Mouse (Mus musculus): ENCODE data around the gene Dlst. TPM values are rescaled to one million over a fixed set of nuclear protein-coding genes. Genes with fewer than 3 reads are reported as not detected.

Dlst gene
- total RNA-seq, 4 experiments from 2014 or later, result 145 to 175 (median 158) TPM

DNA sequence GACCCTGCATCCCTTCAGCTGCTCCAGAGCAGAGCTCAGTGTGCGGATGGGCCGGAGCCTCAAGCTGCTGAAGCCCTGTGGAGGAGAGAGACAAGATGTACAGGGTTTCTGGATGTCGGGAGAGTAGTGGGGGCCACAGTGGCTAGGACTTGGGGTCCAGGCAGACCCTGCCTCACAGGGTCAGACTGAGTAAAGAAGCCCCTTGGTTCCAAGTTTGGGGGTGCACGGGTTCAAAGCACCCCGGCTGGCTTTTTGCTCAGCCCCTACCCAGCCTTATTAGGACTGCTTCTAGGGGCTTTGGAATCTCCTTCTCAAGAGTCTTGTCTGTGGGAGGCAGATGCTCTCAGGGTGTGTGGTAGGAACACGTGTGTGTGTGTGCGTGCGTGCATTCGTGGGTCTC, 36.2 kb downstream of the Dlst start:
- DNase-seq (ENCODE audit: low spot score in 2 of 2), result no peak

- no peak for DNase-seq (ENCODE audit: low spot score in 2 of 2)
Observed at GRCm38 (mm10) chr12:85150321-85151001, 39.8 kb downstream of the Dlst start.

DNA sequence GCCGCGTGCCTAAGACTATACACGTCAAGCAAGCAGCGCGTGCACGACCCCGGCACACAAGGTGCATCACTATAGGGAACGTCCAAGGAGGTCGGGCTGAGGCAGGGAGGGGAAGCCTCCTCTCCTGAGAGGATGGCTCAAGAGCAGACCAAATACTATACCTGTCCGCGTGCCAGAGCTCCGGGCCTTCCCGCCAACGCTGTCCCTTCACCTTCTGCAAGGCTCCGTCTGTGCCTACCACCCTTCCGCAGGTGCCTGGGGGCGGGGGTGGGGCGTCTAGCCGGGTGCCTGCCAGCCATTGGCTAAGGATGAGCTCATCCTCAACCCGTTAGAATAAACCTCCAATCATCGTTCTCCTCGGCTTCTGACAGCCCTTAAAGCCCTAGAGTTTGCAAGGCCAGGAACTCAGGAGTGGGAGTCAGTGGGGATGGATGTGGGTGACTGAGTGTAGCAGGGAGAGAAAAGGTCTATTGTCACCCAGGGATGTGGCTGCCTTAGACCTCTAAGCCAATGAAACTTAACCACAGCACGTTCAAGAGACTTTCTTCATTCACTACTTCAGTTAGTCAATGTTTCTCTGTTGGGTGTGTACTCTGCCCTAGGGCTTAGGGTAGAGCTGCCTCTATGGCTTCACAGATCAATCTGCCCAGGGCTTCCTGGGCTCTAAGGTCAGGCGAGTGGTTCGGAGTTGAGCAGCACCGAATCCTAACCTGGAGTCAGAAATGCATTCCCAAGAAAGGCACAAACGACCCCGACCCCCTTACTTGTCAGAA, 40.6 kb downstream of the Dlst start, which contains the start of gene Rps6kl1:
Gene Rps6kl1, minus strand, starts transcription at position 263 of the 773 bp plus-strand sequence.
- peak; percentile 77 to 82 for DNase-seq (ENCODE audit: low spot score in 2 of 2)

DNA sequence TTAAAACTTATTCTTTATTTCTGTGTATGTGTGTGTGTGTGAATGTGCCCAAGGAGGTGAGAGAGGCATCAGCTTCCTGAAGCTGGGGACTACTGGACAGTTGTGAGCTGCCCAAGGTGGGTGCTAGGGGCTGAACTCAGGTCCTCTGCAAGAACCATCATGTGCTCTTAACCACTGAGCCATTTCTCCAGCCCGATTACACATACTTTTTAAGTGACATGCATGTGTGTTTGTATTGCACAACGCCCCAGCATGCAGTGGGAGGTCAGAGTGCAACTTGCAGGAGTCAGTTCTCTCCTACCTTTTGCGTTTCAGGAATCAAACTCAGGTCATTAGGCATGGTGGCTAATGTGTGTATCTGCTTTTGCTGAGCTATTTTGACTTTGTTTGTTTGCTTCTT, 42.4 kb downstream of the Dlst start:
- DNase-seq (ENCODE audit: low spot score in 2 of 2), result no peak

- no peak for DNase-seq (ENCODE audit: low spot score in 2 of 2)
Observed at GRCm38 (mm10) chr12:85156324-85156723, 45.7 kb downstream of the Dlst start.

GRCm38 (mm10) chr12:85157797-85158460, 47.3 kb downstream of the Dlst start:
- no peak for DNase-seq (ENCODE audit: low spot score in 2 of 2)

DNA sequence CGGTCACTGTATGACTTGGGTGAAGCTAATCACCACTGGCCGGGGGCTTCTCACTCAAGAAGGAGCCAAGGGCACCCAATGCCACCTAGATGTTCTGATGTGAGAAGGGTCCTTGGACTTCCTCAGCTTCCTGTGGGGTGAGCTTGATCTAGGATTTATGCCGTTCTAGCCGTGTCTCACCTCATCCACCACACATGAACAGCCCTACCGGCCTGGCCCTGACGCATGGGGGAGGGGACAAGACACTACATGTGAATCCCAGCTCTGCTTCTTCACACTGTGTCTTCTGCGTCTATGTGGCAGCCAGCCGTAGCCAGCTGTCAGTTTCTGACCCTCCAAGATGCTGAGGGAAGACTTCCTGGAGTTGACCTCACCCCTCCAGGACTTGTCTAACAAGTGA, 48.2 kb downstream of the Dlst start:
- no peak for DNase-seq (ENCODE audit: low spot score in 2 of 2)

DNA sequence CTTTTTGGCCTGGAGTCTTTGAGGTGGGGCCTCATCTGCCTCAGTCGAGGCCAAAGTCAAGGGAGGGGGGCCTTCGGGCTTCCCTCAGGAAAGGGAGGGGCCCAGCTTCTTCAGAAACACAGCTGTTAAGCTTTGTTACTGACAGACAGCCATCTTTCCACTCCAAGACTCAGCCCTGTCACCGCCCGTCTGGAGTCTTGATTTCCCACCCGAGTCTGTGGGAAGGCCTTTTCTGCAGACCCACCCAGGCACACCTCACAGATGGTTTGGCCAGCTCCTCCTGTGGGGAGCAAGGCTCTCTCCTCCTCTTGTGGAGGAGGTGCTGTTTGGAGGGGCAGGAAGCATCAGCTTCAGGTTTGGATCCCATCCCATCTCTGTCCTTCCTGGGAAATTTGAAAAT, 49.0 kb downstream of the Dlst start:
- DNase-seq (ENCODE audit: low spot score in 2 of 2), result no peak

DNA sequence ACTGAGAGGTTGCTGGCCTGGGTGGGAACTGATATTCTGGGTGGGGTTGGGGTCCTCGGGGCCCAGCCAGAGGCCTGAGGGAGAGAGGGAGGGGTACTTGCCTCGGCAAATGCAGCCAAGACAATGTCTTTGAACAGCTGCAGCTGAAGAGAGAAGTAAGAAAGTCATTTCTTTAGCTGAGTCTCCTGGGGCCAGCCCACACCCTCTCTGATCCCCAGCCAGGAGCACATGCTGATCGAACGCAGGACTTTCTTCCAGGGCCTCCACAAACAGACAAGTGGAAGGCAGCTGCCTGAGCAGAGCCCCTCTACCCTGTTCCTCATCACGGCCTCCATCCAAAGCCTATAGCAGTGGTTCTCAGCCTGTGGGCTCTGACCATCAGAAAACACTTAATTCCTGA, 54.4 kb downstream of the Dlst start:
- no peak for DNase-seq (ENCODE audit: low spot score in 2 of 2)

DNA sequence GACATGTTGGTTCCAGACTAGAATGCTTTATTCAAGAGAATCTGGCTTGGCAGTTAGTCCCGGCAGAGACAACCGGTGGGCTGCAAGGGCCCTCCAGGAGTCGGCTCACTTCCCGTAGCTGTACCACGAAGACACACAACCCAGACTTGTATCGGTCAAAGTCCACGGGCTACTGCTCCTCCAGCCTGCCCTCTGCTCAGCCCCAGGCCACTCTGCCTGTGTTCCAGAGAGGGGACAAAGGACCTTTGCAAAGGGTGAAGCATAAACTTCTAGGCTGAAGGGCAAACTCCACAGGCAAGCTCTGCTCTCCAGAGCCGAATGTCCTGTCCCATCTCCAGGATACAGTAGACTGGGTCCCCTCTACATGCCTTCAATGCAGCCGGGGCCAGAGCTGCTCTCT, 56.0 kb downstream of the Dlst start:
- DNase-seq (ENCODE audit: low spot score in 2 of 2), result no peak

DNA sequence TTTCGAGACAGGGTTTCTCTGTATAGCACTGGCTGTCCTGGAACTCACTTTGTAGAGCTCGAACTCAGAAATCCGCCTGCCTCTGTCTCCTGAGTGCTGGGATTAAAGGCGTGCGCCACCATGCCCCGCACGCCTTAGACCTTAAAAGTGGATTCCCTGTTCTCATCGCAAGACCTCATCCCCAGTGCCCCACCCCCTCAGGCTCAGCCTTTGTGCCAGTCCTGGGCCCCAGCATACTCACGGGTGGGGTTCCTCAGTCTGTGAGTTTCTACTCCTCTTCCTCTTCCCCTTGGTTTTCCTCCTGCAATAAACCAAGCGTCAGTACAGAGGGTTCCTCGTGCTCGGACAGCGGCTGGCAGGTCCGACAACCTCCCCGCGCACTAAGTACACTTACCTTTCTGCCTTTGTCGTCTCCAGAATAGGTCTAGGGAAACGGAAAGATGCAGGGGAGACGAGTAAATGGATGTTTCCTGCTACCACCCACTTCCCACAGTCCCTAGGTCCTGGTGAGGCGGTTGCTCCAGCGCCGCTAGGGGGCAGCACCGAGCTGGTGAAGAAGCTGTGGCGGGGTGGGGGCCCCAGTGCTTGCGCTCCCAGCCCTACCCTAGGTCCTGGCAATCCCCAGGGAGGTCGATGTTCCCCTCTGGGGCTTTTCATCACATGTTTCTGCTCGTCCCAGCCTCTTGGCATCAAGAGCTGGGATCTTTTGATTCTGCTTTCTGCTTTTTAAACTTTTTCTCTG, 58.7 kb downstream of the Dlst start:
- peak; percentile 60 to 85 for DNase-seq (ENCODE audit: low spot score in 2 of 2)

- no peak for DNase-seq (ENCODE audit: low spot score in 2 of 2)
Observed at GRCm38 (mm10) chr12:85169877-85170276, 59.2 kb downstream of the Dlst start.

DNA sequence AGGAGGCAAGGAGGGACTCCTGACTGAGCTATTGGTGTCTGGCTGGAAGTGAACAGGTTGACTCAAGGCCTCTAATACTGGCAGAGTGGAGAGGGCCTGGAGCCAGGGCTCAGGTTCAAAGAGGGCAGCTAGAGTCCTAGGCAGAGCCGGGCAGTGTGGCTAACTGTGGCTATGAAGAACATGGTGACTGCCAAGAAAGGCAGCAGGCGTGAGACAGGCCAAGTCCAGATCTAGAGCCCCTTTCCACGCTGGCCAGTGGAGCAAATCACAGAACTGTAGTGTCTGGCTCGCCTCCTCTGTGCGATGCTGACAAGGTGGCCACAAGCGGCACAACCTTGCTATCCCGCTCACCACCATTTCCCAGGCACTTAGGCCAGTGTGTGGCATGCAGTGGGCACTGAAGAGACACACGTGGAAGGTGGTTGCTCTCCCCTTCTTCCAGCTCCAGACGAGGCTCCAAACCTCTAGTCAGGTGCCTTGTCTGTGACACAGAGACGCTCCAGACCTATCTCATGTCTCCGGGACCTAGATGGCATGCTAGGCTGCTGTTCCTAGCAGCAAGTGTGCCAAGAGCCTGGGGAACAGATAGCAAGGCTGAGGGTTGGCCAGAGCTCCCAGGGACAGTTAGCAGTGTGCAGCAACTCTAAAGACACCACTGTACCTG, 59.8 kb downstream of the Dlst start:
- no peak for DNase-seq (ENCODE audit: low spot score in 2 of 2)

DNA sequence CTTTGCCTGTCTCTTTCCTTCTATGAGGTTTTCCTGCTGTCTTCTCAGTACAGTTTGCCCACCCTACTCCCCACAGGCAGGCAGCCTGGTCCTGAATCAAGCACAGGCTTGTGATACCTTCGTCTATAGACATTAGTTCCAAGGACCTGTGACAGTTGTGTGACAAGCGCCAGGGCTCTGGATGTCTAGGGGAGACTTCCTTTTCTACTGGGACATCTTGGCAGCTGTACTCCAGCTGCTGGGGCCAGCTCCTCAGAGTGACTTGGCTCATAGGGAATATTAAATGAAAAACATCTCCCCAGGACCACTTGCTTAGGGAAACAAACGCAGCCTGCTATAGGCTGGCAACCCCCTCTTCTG, 60.3 kb downstream of the Dlst start:
- DNase-seq (ENCODE audit: low spot score in 2 of 2), result no peak

- no peak for DNase-seq (ENCODE audit: low spot score in 2 of 2)
Observed at GRCm38 (mm10) chr12:85174016-85174415, 63.4 kb downstream of the Dlst start.

DNA sequence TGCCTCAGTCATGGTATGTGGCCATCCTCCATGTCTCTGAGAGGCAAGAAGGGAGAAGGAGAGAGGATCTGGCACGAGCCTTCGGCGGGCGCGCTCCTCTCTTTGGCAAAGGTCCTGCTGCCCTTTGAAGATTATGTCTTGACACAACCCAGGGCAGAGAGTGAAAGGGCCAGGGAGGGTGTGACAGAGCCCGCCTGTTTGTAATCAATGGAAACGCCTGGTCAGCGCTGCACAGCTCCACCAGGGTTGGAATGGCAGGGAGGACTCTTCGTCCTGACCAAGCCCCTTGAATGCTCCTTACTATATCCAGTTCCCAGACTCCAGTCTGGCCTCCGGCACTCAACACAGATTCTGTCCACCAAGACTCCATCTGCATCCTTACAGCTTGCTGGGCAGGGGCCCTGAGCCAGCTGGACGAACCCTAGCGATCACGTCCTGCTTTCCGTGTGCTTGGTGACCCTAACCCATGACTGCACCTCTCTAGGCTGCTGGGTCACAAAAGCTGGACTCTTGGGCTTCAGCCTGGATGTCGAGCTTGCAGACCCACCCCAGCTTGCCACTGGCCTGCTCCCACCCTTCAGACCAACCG, 64.5 kb downstream of the Dlst start:
- DNase-seq (ENCODE audit: low spot score in 2 of 2), result no peak

- no peak for DNase-seq (ENCODE audit: low spot score in 2 of 2)
Observed at GRCm38 (mm10) chr12:85175926-85176845, 65.6 kb downstream of the Dlst start.

- no peak for DNase-seq (ENCODE audit: low spot score in 2 of 2)
Observed at GRCm38 (mm10) chr12:85176846-85177523, 66.4 kb downstream of the Dlst start.

- DNase-seq (ENCODE audit: low spot score in 2 of 2), result no peak
Observed at GRCm38 (mm10) chr12:85177740-85178239, 67.2 kb downstream of the Dlst start, which contains the start of gene Pgf. Pgf (minus strand) TSS chr12:85177790.
